ENCODE assay signal across 32 mouse cellular contexts in genomic region chr19:42137167-42137672, GRCm38 (mm10). TPM values are rescaled to one million over a fixed set of nuclear protein-coding genes. Genes with fewer than 3 reads are reported as not detected.
"Had no signal": no experiment of that assay in that cellular context is flagged by ENCODE, and none has a peak within 500 bp of the region (broad histone marks: within the 10 kb centered on the region; RNA-seq: fewer than 3 reads in every experiment).

No protein-coding gene starts in this region.

- H3K4me2 ChIP-seq: limb, embryonic 12.5 days; limb, embryonic 13.5 days; limb, embryonic 15.5 days; liver, embryonic 12.5 days; liver, embryonic 13.5 days; liver, embryonic 15.5 days; lung, embryonic 14.5 days; lung, embryonic 15.5 days; midbrain, embryonic 11.5 days; midbrain, embryonic 12.5 days; midbrain, embryonic 13.5 days; midbrain, embryonic 15.5 days; neural tube, embryonic 12.5 days had no signal

- H3K4me3 ChIP-seq: limb, embryonic 10.5 days; limb, embryonic 12.5 days; limb, embryonic 13.5 days; limb, embryonic 15.5 days; liver, embryonic 12.5 days; liver, embryonic 13.5 days; liver, embryonic 15.5 days; lung, embryonic 15.5 days; megakaryocyte, embryonic 14.5 days; midbrain, embryonic 10.5 days; midbrain, embryonic 12.5 days; midbrain, embryonic 13.5 days; midbrain, embryonic 15.5 days; myocyte; neural tube, embryonic 12.5 days had no signal

- H3K9me3 ChIP-seq: limb, embryonic 10.5 days; limb, embryonic 12.5 days; limb, embryonic 13.5 days; limb, embryonic 15.5 days; liver, embryonic 12.5 days; liver, embryonic 13.5 days; liver, embryonic 15.5 days; lung, embryonic 15.5 days; megakaryocyte, embryonic 14.5 days; midbrain, embryonic 10.5 days; midbrain, embryonic 12.5 days; midbrain, embryonic 13.5 days; midbrain, embryonic 15.5 days; neural tube, embryonic 12.5 days had no signal

- H3K27me3 ChIP-seq: limb, embryonic 12.5 days; limb, embryonic 13.5 days; limb, embryonic 15.5 days; liver, embryonic 13.5 days; liver, embryonic 15.5 days; lung, embryonic 15.5 days; megakaryocyte, embryonic 14.5 days; midbrain, embryonic 12.5 days; midbrain, embryonic 13.5 days; midbrain, embryonic 15.5 days; neural tube, embryonic 12.5 days had no signal

- DNase-seq: left cerebral cortex, postnatal 4 days; liver; liver, embryonic 13.5 days; liver, postnatal 0 days; lung, adult 18-20 months; lung, adult 2 months; lung, embryonic 14.5 days; lung, postnatal 10 days; lung, postnatal 14 days; lung, postnatal 36 days; lung, postnatal 4 days; midbrain, embryonic 14.5 days had no signal

- ATAC-seq: liver, embryonic 12.5 days; liver, postnatal 0 days; lung, postnatal 0 days; midbrain, embryonic 13.5 days; midbrain, embryonic 15.5 days; midbrain, embryonic 16.5 days had no signal

- H3K9ac ChIP-seq: limb, embryonic 12.5 days; limb, embryonic 13.5 days; limb, embryonic 15.5 days; liver, embryonic 12.5 days; liver, embryonic 13.5 days; liver, embryonic 14.5 days; liver, embryonic 15.5 days; liver, postnatal 0 days; lung, embryonic 14.5 days; lung, embryonic 15.5 days; midbrain, embryonic 12.5 days; midbrain, embryonic 13.5 days; midbrain, embryonic 15.5 days; neural tube, embryonic 12.5 days had no signal

- H3K4me1 ChIP-seq: limb, embryonic 12.5 days; limb, embryonic 13.5 days; limb, embryonic 15.5 days; lung, embryonic 15.5 days; midbrain, embryonic 13.5 days; midbrain, embryonic 15.5 days; neural tube, embryonic 12.5 days had no signal

- H3K27ac ChIP-seq: limb, embryonic 10.5 days; limb, embryonic 12.5 days; limb, embryonic 13.5 days; limb, embryonic 15.5 days; liver, embryonic 12.5 days; liver, embryonic 13.5 days; liver, embryonic 14.5 days; liver, embryonic 15.5 days; lung, embryonic 15.5 days; macrophage; midbrain, embryonic 10.5 days; midbrain, embryonic 12.5 days; midbrain, embryonic 13.5 days; midbrain, embryonic 15.5 days; neural tube, embryonic 12.5 days had no signal

- H3K36me3 ChIP-seq: limb, embryonic 10.5 days; limb, embryonic 12.5 days; limb, embryonic 13.5 days; limb, embryonic 15.5 days; liver, embryonic 12.5 days; liver, embryonic 13.5 days; liver, embryonic 15.5 days; lung, embryonic 15.5 days; midbrain, embryonic 10.5 days; midbrain, embryonic 12.5 days; midbrain, embryonic 13.5 days; midbrain, embryonic 15.5 days; neural tube, embryonic 12.5 days had no signal

RNA-seq across cellular contexts. Expression of gene Morn4, which starts 51.1 kb away (rescaled TPM):
- total RNA-seq: monocyte, adult 5-6 weeks had no signal
